Mouse (Mus musculus) mesoderm, embryonic 11.5 days (tissue): ENCODE data around the gene Wdr72.

ENCODE experiments used
- DNase-seq: peaks from one replicate; pipeline ENCODE4 v3.0.0-alpha.2; 2012; ENCODE audit warnings: low read depth, low spot score

Gene Wdr72

GRCm38 (mm10) chr9:74241292-74241691 lies 131.1 kb downstream of the Wdr72 start:
- DNase-seq = no peak

- DNase-seq = no peak
These were observed 137.9 kb downstream of the Wdr72 start for GRCm38 (mm10) chr9:74248084-74248483.

GRCm38 (mm10) chr9:74249486-74249885 lies 139.3 kb downstream of the Wdr72 start:
- DNase-seq = no peak

GRCm38 (mm10) chr9:74250522-74250921 lies 140.4 kb downstream of the Wdr72 start:
- DNase-seq = no peak

- DNase-seq = no peak
These were observed 148.2 kb downstream of the Wdr72 start for GRCm38 (mm10) chr9:74258389-74258788.

- peak; percentile 61 for DNase-seq
These were observed 167.7 kb downstream of the Wdr72 start for GRCm38 (mm10) chr9:74277752-74278385.

- DNase-seq = no peak
These were observed 171.9 kb downstream of the Wdr72 start for GRCm38 (mm10) chr9:74282072-74282471.

GRCm38 (mm10) chr9:74286210-74286609 lies 176.1 kb downstream of the Wdr72 start:
- no peak for DNase-seq

- no peak for DNase-seq
These were observed 184.3 kb downstream of the Wdr72 start for GRCm38 (mm10) chr9:74294479-74294878.

- no peak for DNase-seq
These were observed 208.6 kb downstream of the Wdr72 start for GRCm38 (mm10) chr9:74318771-74319170.

- DNase-seq = no peak
These were observed 214.2 kb downstream of the Wdr72 start for GRCm38 (mm10) chr9:74324089-74324924.

- DNase-seq = no peak
These were observed 214.8 kb downstream of the Wdr72 start for GRCm38 (mm10) chr9:74324925-74325295.

- DNase-seq = no peak
These were observed 215.8 kb downstream of the Wdr72 start for GRCm38 (mm10) chr9:74325981-74326380.

GRCm38 (mm10) chr9:74328821-74329220 lies 218.7 kb downstream of the Wdr72 start:
- no peak for DNase-seq

- no peak for DNase-seq
These were observed 220.7 kb downstream of the Wdr72 start for GRCm38 (mm10) chr9:74330706-74331495.

- no peak for DNase-seq
These were observed 222.2 kb downstream of the Wdr72 start for GRCm38 (mm10) chr9:74332321-74332720.
